Mouse (Mus musculus): ENCODE data around the gene Cd300ld. TPM values are rescaled to one million over a fixed set of nuclear protein-coding genes. Genes with fewer than 3 reads are reported as not detected.
"Not testable (repeated sequence)": the region's sequence is repeated elsewhere in the genome, so short reads cannot be mapped to it uniquely, and the experiment has no call there.

Cd300ld gene
- polyA plus RNA-seq (2016; fragmentation: Nextera tagmentation; extraction: Ambion mirVana) = 0.48 and 0.67 TPM in 2 replicates

GRCm38 (mm10) chr11:114989793-114990192 lies at the start of gene Cd300ld:
TSS of gene Cd300ld (minus strand) at chr11:114989922.
- no peaks in the 10 kb centered on the region for H3K9me3 ChIP-seq (replicated peaks)
- H3K27me3 ChIP-seq (replicated peaks) = no peaks in the 10 kb centered on the region
- no peak for ATAC-seq
- WGBS (ENCODE audit: insufficient replicate concordance) = 41% methylated on average over 4 of the region's 4 CpGs
- H3K27ac ChIP-seq = no peak within 1 kb of the TSS
- no peak within 1 kb of the TSS for H3K9ac ChIP-seq
- H3K4me3 ChIP-seq = no peak within 1 kb of the TSS
- H3K4me1 ChIP-seq = no peaks in the 10 kb centered on the region
- H3K4me2 ChIP-seq = no peak within 1 kb of the TSS
- no peaks in the 10 kb centered on the region for H3K36me3 ChIP-seq

DNA sequence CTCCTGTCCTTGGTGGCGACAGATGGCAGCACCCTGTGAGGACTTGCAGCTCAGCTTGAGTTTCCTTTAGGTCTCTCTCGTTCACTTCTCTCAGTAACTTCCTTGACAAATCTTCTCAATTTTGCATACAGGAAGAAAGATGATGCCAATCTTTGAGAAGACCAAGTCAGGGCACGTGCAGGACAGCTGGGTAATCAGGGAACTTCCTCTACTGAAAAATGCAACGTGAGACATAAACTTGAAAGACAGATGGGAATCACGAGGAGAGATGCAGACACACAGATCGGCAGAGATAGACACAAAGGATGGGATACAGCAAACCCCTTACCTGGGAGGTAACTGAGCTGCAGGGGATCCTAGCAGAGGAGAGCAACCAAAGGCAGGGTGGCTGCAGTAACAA lies 47.9 kb upstream of the Cd300ld start, which contains the start of gene Cd300ld5:
Cd300ld5 (minus strand) TSS at position 101 of the 400 bp plus-strand sequence.
- ATAC-seq; H3K4me1 ChIP-seq; H3K9me3 ChIP-seq (replicated peaks); H3K9ac ChIP-seq; H3K27me3 ChIP-seq (replicated peaks); H3K4me3 ChIP-seq; H3K27ac ChIP-seq; H3K36me3 ChIP-seq; H3K4me2 ChIP-seq: not testable (repeated sequence)
- no CpG with 5 or more reads among the region's 6 CpGs for WGBS (ENCODE audit: insufficient replicate concordance)

DNA sequence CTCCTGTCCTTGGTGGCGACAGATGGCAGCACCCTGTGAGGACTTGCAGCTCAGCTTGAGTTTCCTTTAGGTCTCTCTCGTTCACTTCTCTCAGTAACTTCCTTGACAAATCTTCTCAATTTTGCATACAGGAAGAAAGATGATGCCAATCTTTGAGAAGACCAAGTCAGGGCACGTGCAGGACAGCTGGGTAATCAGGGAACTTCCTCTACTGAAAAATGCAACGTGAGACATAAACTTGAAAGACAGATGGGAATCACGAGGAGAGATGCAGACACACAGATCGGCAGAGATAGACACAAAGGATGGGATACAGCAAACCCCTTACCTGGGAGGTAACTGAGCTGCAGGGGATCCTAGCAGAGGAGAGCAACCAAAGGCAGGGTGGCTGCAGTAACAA lies 37.2 kb upstream of the Cd300ld start, which contains the start of gene Cd300ld4:
Cd300ld4 (minus strand) TSS at position 101 of the 400 bp plus-strand sequence.
- H3K9me3 ChIP-seq (replicated peaks); H3K4me3 ChIP-seq; H3K36me3 ChIP-seq; H3K27me3 ChIP-seq (replicated peaks); ATAC-seq; H3K4me1 ChIP-seq; H3K9ac ChIP-seq; H3K4me2 ChIP-seq; H3K27ac ChIP-seq: not testable (repeated sequence)
- WGBS (ENCODE audit: insufficient replicate concordance) = no CpG with 5 or more reads among the region's 6 CpGs

- not testable (repeated sequence) for H3K27ac ChIP-seq; H3K4me1 ChIP-seq; H3K9ac ChIP-seq; H3K27me3 ChIP-seq (replicated peaks); H3K36me3 ChIP-seq; H3K4me3 ChIP-seq; ATAC-seq; H3K9me3 ChIP-seq (replicated peaks); H3K4me2 ChIP-seq
- WGBS (ENCODE audit: insufficient replicate concordance) = no CpG with 5 or more reads among the region's 7 CpGs
Measured at GRCm38 (mm10) chr11:115016093-115016492, 26.4 kb upstream of the Cd300ld start, which contains the start of gene Cd300ld2. TSS of gene Cd300ld2 (minus strand) at chr11:115016193.

GRCm38 (mm10) chr11:115004070-115004469 lies 14.3 kb upstream of the Cd300ld start:
- no peak overlapping the region for H3K9ac ChIP-seq
- H3K4me1 ChIP-seq = no peaks in the 10 kb centered on the region
- no peaks in the 10 kb centered on the region; the same call in 1 of the 2 replicates for H3K27me3 ChIP-seq (replicated peaks)
- no peaks in the 10 kb centered on the region for H3K36me3 ChIP-seq
- H3K27ac ChIP-seq = no peak overlapping the region
- ATAC-seq = no peak
- WGBS (ENCODE audit: insufficient replicate concordance) = 28% methylated on average over 5 of the region's 5 CpGs
- H3K9me3 ChIP-seq (replicated peaks) = no peaks in the 10 kb centered on the region
- no peak overlapping the region for H3K4me3 ChIP-seq
- H3K4me2 ChIP-seq = no peak overlapping the region

DNA sequence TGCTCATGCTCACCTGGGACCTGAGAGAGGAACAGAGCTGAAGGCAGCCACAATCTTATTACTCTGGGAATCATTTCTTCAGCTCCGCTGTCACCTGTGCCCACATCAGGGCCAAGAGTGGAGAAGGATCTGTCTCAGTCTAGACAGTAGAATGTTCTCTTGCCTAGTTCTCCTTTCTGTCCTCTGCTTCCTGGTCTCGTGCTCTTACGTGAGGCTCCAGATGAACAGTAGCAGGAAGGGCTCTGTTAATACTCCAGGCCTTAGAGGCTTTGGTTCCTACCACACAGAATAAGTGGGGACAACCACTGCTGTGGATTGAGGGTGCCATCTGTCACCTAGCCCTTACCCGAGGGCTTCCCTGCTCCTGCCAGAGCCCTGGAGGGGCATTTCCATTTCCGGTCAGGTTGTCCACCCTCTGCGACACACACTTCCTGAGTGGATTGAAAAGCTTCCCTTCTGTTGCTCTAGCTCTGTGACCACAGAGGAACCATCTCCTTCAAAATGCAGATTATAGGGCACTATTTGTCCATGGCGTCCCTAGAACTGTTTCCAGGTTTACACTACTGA lies 11.8 kb upstream of the Cd300ld start, which contains the start of gene Cd300c2:
Cd300c2 (minus strand) TSS at position 407 of the 567 bp plus-strand sequence.
- Histone ChIP-seq H3K36me3 (no peaks in the 10 kb centered on the region), H3K9ac (no peak within 1 kb of the TSS), H3K9me3 (replicated peaks) (no peaks in the 10 kb centered on the region), H3K4me1 (no peaks in the 10 kb centered on the region), H3K4me3 (no peak within 1 kb of the TSS), H3K4me2 (no peak within 1 kb of the TSS), H3K27ac (no peak within 1 kb of the TSS), H3K27me3 (replicated peaks) (no peaks in the 10 kb centered on the region; the same call in 1 of the 2 replicates)
- WGBS (ENCODE audit: insufficient replicate concordance) = 37% methylated on average over 7 of the region's 7 CpGs
- no peak for ATAC-seq

DNA sequence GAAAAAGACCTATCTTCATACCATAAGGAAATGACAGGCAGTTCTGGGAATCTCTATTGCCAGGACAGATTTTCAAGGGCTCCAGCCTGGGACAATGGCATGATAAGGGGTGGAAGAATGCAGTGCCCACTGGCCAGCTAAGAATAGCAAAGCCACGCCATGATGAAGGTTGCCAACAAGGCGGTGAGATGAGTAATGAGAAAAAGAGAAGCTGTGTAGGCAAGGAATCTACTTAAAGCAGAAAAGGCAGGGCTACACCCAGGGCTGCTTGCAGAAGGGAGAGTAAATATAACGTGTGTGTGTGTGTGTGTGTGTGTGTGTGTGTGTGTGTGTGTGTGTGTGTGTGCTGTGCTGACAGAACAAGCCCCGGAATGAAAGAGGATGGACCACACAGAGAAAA lies 7.9 kb downstream of the Cd300ld start:
- Histone ChIP-seq H3K4me3 (no peak overlapping the region), H3K4me1 (no peaks in the 10 kb centered on the region)
- WGBS (ENCODE audit: insufficient replicate concordance) = 58% methylated on average over 4 of the region's 4 CpGs

DNA sequence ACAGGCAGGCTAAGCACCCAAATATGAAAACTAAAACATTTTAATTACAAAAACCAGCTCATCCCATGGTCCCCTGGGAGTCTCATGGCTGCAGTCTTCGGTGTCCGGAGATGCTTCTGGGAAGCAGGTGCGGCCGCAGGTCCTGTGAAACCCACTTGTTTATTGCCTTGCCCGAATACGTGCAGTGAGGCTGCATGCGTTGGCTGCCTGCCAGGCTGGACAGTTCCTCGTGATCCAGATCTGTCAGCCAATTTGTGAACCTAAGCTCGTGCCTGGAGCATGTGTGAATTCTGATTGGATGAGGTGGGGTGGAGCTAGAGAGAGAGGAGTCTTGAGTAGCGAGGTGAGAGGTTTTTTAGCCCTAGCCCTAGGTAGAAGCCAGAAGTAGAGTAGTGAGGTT lies 17.0 kb downstream of the Cd300ld start:
- Histone ChIP-seq H3K4me3 (no peak overlapping the region), H3K9me3 (replicated peaks) (peaks cover 19% of the 10 kb centered on the region), H3K4me2 (no peak overlapping the region), H3K4me1 (no peaks in the 10 kb centered on the region), H3K27me3 (replicated peaks) (no peaks in the 10 kb centered on the region), H3K27ac (no peak overlapping the region), H3K9ac (no peak overlapping the region), H3K36me3 (no peaks in the 10 kb centered on the region)
- ATAC-seq = no peak
- 80% methylated on average over 10 of the region's 10 CpGs for WGBS (ENCODE audit: insufficient replicate concordance)

More for the DNA sequence above, 7.9 kb downstream of the Cd300ld start:
- Histone ChIP-seq H3K9ac (no peak overlapping the region), H3K36me3 (no peaks in the 10 kb centered on the region), H3K4me2 (no peak overlapping the region), H3K9me3 (replicated peaks) (peaks cover 21% of the 10 kb centered on the region), H3K27me3 (replicated peaks) (no peaks in the 10 kb centered on the region), H3K27ac (no peak overlapping the region)
- ATAC-seq = no peak

- Histone ChIP-seq H3K9ac (no peak within 1 kb of the TSS), H3K9me3 (replicated peaks) (peaks cover 10% of the 10 kb centered on the region; the same call in 1 of the 2 replicates), H3K4me2 (no peak within 1 kb of the TSS), H3K27me3 (replicated peaks) (no peaks in the 10 kb centered on the region), H3K4me1 (no peaks in the 10 kb centered on the region), H3K4me3 (no peak within 1 kb of the TSS), H3K36me3 (no peaks in the 10 kb centered on the region), H3K27ac (no peak within 1 kb of the TSS)
- no peak for ATAC-seq
- WGBS (ENCODE audit: insufficient replicate concordance) = 55% methylated on average over 9 of the region's 9 CpGs
Measured at GRCm38 (mm10) chr11:114968752-114969207, 20.9 kb downstream of the Cd300ld start, which contains the start of gene Cd300c. TSS of gene Cd300c (minus strand) at chr11:114969157.

DNA sequence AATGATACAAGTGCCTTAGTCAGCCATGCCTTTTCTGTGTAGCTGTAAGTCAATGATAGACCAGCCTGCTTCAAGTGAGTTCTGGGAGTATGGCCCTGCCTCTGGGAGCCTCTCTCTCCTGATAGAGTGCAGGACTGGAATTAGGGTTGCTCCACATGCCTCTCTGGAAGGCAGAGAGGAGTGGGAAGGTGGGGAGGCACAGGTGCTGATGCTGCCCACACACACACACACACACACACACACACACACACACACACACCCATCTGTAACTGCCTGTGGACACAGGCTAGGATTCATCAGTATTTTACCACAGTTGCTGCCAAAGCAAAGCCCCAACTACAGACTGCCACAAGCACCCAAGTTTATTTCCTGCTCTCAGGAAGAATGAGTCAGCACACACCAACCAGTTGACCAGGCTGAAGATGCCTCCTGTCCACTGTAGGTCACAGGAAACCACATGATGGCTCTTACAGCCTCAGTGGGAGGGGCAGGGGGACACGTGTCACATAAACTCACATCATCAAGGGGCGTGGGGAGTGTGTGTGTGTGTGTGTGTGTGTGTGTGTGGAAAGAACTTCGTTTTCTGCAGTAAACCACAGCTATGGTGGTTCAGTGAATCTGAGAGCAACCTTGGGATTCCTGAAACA lies 24.4 kb downstream of the Cd300ld start:
- Histone ChIP-seq H3K27ac (no peak overlapping the region), H3K4me2 (no peak overlapping the region), H3K9me3 (replicated peaks) (no peaks in the 10 kb centered on the region), H3K27me3 (replicated peaks) (no peaks in the 10 kb centered on the region), H3K4me1 (peaks cover 11% of the 10 kb centered on the region), H3K4me3 (no peak overlapping the region), H3K36me3 (no peaks in the 10 kb centered on the region), H3K9ac (no peak overlapping the region)
- no peak for ATAC-seq
- WGBS (ENCODE audit: insufficient replicate concordance) = 10% methylated on average over 3 of the region's 3 CpGs

GRCm38 (mm10) chr11:114960369-114960768 lies 29.4 kb downstream of the Cd300ld start:
- WGBS (ENCODE audit: insufficient replicate concordance) = 17% methylated on average over 1 of the region's 1 CpGs

GRCm38 (mm10) chr11:114934144-114934543 lies 55.6 kb downstream of the Cd300ld start, which contains the start of gene Cd300lb:
TSS of gene Cd300lb (minus strand) at chr11:114934386.
- H3K36me3 ChIP-seq = no peaks in the 10 kb centered on the region
- H3K9ac ChIP-seq = no peak within 1 kb of the TSS
- 0 out of 2 replicates have a peak, but pooled peaks cover 7% of the 10 kb centered on the region for H3K4me1 ChIP-seq
- no peaks in the 10 kb centered on the region for H3K9me3 ChIP-seq (replicated peaks)
- no peak within 1 kb of the TSS for H3K27ac ChIP-seq
- no peak for ATAC-seq
- H3K4me3 ChIP-seq = no peak within 1 kb of the TSS
- 0 out of 2 replicates have a peak, but pooled peaks cover 4% of the 10 kb centered on the region for H3K27me3 ChIP-seq (replicated peaks)
- WGBS (ENCODE audit: insufficient replicate concordance) = 24% methylated on average over 6 of the region's 6 CpGs
- H3K4me2 ChIP-seq = no peak within 1 kb of the TSS

More at GRCm38 (mm10) chr11:114960369-114960768, 29.4 kb downstream of the Cd300ld start:
- no peak for ATAC-seq
- Histone ChIP-seq H3K27ac (no peak overlapping the region), H3K36me3 (no peaks in the 10 kb centered on the region), H3K27me3 (replicated peaks) (no peaks in the 10 kb centered on the region), H3K9me3 (replicated peaks) (no peaks in the 10 kb centered on the region), H3K4me2 (no peak overlapping the region), H3K4me3 (no peak overlapping the region), H3K9ac (no peak overlapping the region), H3K4me1 (peaks cover 11% of the 10 kb centered on the region)

All from liver, embryonic 12.5 days (tissue).